Mouse (Mus musculus) kidney, adult 2 months (tissue): ENCODE data around the gene Adamts7. TPM values are rescaled to one million over a fixed set of nuclear protein-coding genes. Genes with fewer than 3 reads are reported as not detected.

ENCODE experiments used
- DNase-seq: peaks from one replicate; pipeline ENCODE4 v3.0.0; 2021
- H3K27ac ChIP-seq: fragments of 200-500 bp; 2 replicates; pipeline ENCODE4 v1.5.1; 2012; ENCODE audit warnings: low read depth, low read length, control low read depth, inconsistent platforms; ENCODE audit not compliant: insufficient read depth
- H3K27me3 ChIP-seq: fragments of 200-500 bp; replicated peaks from 2 replicates; pipeline ENCODE4 v1.6.1; 2012; ENCODE audit warnings: mild to moderate bottlenecking, moderate library complexity, low read length, inconsistent platforms; ENCODE audit not compliant: control insufficient read depth, insufficient read depth
- H3K36me3 ChIP-seq: fragments of 200-500 bp; 2 replicates; pipeline ENCODE4 v1.6.1; 2012; ENCODE audit warnings: mild to moderate bottlenecking, moderate library complexity, low read length, inconsistent platforms; ENCODE audit not compliant: control insufficient read depth, insufficient read depth
- H3K4me1 ChIP-seq: fragments of 200-500 bp; 2 replicates; pipeline ENCODE4 v1.6.1; 2011; ENCODE audit warnings: low read length; ENCODE audit not compliant: control insufficient read depth, insufficient read depth
- H3K4me3 ChIP-seq: fragments of 200-500 bp; 2 replicates; pipeline ENCODE4 v1.5.1; 2011; ENCODE audit warnings: mild to moderate bottlenecking, low read depth, low read length, control low read depth; ENCODE audit not compliant: insufficient read depth
- CTCF ChIP-seq: fragments of 200-500 bp; conservative IDR thresholded peaks from 2 replicates; pipeline ENCODE4 v1.5.1; 2011; ENCODE audit warnings: low read depth, mild to moderate bottlenecking, control low read depth, low read length, moderate library complexity, mixed read lengths; ENCODE audit not compliant: insufficient read depth, insufficient read length
- POLR2A ChIP-seq: fragments of 200-500 bp; IDR thresholded peaks from one replicate; pipeline ENCODE4 v1.6.1; 2011; ENCODE audit warnings: low read depth, low read length, control low read depth
- WGBS: fragments of 180-500 bp; shearing (Covaris S2); methylation state at CpG from one replicate; pipeline ENCODE4 v1.1.7; 2018; 5-methylcytosine and 5-hydroxymethylcytosine counted together
- polyA plus RNA-seq: library from polyadenylated mRNA; depleted of rRNA; stranded (reverse); fragments of >200 nt; gene quantifications from 2 replicates; pipeline ENCODE4 v1.2.3, GENCODE M21; 2012

Adamts7 gene
- polyA plus RNA-seq, 1 experiment = 9.4 TPM

GRCm38 (mm10) chr9:90242855-90243254 lies 80.0 kb downstream of the Adamts7 start:
- Histone ChIP-seq H3K36me3 (no peaks in the 10 kb centered on the region), H3K27ac (no peak overlapping the region), H3K4me3 (no peak overlapping the region), H3K4me1 (peaks cover 4% of the 10 kb centered on the region; the same call in 1 of the 2 replicates), H3K27me3 (no peaks in the 10 kb centered on the region)
- no peak for DNase-seq
- TF ChIP-seq POLR2A = no peak
- TF ChIP-seq CTCF = no peak
- WGBS = 65% methylated on average over 7 of the region's 7 CpGs

GRCm38 (mm10) chr9:90244301-90245151 lies 81.7 kb downstream of the Adamts7 start:
- Histone ChIP-seq H3K4me3 (no peak overlapping the region), H3K36me3 (no peaks in the 10 kb centered on the region), H3K27me3 (no peaks in the 10 kb centered on the region), H3K4me1 (peaks cover 4% of the 10 kb centered on the region; the same call in 1 of the 2 replicates), H3K27ac (no peak overlapping the region)
- DNase-seq = no peak
- WGBS = 82% methylated on average over 15 of the region's 15 CpGs
- no peak for TF ChIP-seq CTCF
- no peak for TF ChIP-seq POLR2A

GRCm38 (mm10) chr9:90245206-90245605 lies 82.3 kb downstream of the Adamts7 start:
- Histone ChIP-seq H3K27me3 (no peaks in the 10 kb centered on the region), H3K27ac (no peak overlapping the region), H3K4me3 (no peak overlapping the region), H3K4me1 (peaks cover 4% of the 10 kb centered on the region; the same call in 1 of the 2 replicates), H3K36me3 (no peaks in the 10 kb centered on the region)
- no peak for DNase-seq
- 91% methylated on average over 6 of the region's 6 CpGs for WGBS
- TF ChIP-seq CTCF (no peak), POLR2A (no peak)

GRCm38 (mm10) chr9:90245781-90246180 lies 82.9 kb downstream of the Adamts7 start:
- DNase-seq = no peak
- no peak overlapping the region for H3K4me3 ChIP-seq
- TF ChIP-seq CTCF (no peak), POLR2A (no peak)
- H3K36me3 ChIP-seq = no peaks in the 10 kb centered on the region
- no peaks in the 10 kb centered on the region for H3K27me3 ChIP-seq
- H3K27ac ChIP-seq = no peak overlapping the region
- 96% methylated on average over 5 of the region's 5 CpGs for WGBS
- H3K4me1 ChIP-seq = peaks cover 4% of the 10 kb centered on the region; the same call in 1 of the 2 replicates

- TF ChIP-seq CTCF = no peak
- no peak for TF ChIP-seq POLR2A
- Histone ChIP-seq H3K4me3 (no peak overlapping the region), H3K27me3 (no peaks in the 10 kb centered on the region), H3K4me1 (peaks cover 1% of the 10 kb centered on the region; the same call in 1 of the 2 replicates), H3K27ac (no peak overlapping the region), H3K36me3 (no peaks in the 10 kb centered on the region)
- WGBS = 78% methylated on average over 7 of the region's 7 CpGs
- no peak for DNase-seq
These were observed 84.4 kb downstream of the Adamts7 start for GRCm38 (mm10) chr9:90247316-90247715.

- H3K4me3 ChIP-seq = no peak overlapping the region
- TF ChIP-seq POLR2A (no peak), CTCF (no peak)
- H3K36me3 ChIP-seq = no peaks in the 10 kb centered on the region
- WGBS = 88% methylated on average over 7 of the region's 7 CpGs
- H3K4me1 ChIP-seq = no peaks in the 10 kb centered on the region
- DNase-seq = no peak
- H3K27ac ChIP-seq = no peak overlapping the region
- H3K27me3 ChIP-seq = no peaks in the 10 kb centered on the region
These were observed 85.5 kb downstream of the Adamts7 start for GRCm38 (mm10) chr9:90248326-90248725.

- H3K27me3 ChIP-seq = no peaks in the 10 kb centered on the region
- H3K4me3 ChIP-seq = no peak overlapping the region
- no peaks in the 10 kb centered on the region for H3K36me3 ChIP-seq
- no peak overlapping the region for H3K27ac ChIP-seq
- no peak for DNase-seq
- H3K4me1 ChIP-seq = no peaks in the 10 kb centered on the region
- TF ChIP-seq POLR2A (no peak), CTCF (no peak)
- WGBS = 96% methylated on average over 2 of the region's 2 CpGs
These were observed 86.2 kb downstream of the Adamts7 start for GRCm38 (mm10) chr9:90249036-90249435.
